ENCODE assay signal across 19 mouse cellular contexts in the genomic region with DNA sequence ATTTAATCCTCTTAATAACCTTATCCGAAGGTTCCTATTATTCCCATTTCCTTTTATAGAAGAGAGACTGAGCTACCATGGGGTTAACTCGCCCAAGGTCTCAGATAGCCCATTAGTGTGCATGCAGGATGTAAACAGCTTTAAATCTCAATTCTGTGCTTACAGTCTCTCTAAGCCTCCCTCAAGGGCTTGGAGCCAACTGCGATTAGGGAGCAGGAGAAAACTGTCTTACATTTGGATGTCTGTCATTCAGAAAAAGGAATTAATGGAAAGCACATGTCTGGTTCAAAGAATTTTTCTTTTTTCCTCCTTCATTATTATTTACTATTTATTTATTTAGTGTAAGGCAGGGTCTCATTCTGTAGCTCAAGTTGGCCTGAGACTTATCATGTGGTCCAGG.
"Had no signal": no experiment of that assay in that cellular context is flagged by ENCODE, and none has a peak within 500 bp of the region (broad histone marks: within the 10 kb centered on the region; RNA-seq: fewer than 3 reads in every experiment).

No protein-coding gene starts in this region.

- H3K4me2 ChIP-seq: liver, embryonic 13.5 days; midbrain, embryonic 13.5 days; neural tube, embryonic 12.5 days; neural tube, embryonic 15.5 days had no signal

- H3K27ac ChIP-seq: kidney, postnatal 0 days; layer of hippocampus, adult 2 months; left cerebral cortex, adult 2 months; liver, embryonic 13.5 days; midbrain, embryonic 13.5 days; neural tube, embryonic 12.5 days; neural tube, embryonic 15.5 days; stomach, postnatal 0 days had no signal

- DNase-seq: kidney, adult 2 months; kidney, postnatal 25 days; layer of hippocampus, postnatal 36 days; liver, embryonic 13.5 days; lung, adult 2 months; lung, postnatal 14 days; lung, postnatal 4 days; right cerebral cortex, adult 18-20 months; right cerebral cortex, postnatal 14 days; right cerebral cortex, postnatal 4 days; thymus, postnatal 25 days had no signal

- H3K27me3 ChIP-seq: neural tube, embryonic 12.5 days; neural tube, embryonic 15.5 days had no signal

- H3K4me3 ChIP-seq: layer of hippocampus, adult 2 months; left cerebral cortex, adult 2 months; liver, embryonic 13.5 days; midbrain, embryonic 13.5 days; neural tube, embryonic 12.5 days; neural tube, embryonic 15.5 days had no signal

- H3K36me3 ChIP-seq: liver, embryonic 13.5 days; midbrain, embryonic 13.5 days; neural tube, embryonic 12.5 days; neural tube, embryonic 15.5 days had no signal

- ATAC-seq: intestine, postnatal 0 days; midbrain, embryonic 13.5 days had no signal

- H3K9me3 ChIP-seq: liver, embryonic 13.5 days; midbrain, embryonic 13.5 days; neural tube, embryonic 12.5 days; neural tube, embryonic 15.5 days had no signal

- H3K9ac ChIP-seq: liver, embryonic 13.5 days; midbrain, embryonic 13.5 days; neural tube, embryonic 12.5 days; neural tube, embryonic 15.5 days had no signal
